Mouse (Mus musculus) forebrain, embryonic 12.5 days (tissue): ENCODE measurements around the gene Pigx. TPM values are rescaled to one million over a fixed set of nuclear protein-coding genes. Genes with fewer than 3 reads are reported as not detected.
A peak's percentile ranks its signal among the peaks of the same experiment; 100 is the strongest.

ENCODE experiments used
- ATAC-seq: fragments of 200-750 bp; cut with Nextera tagmentation; 2 replicates; pipeline ENCODE4 v1.8.0; 2017; ENCODE audit warnings: moderate TSS enrichment; ENCODE audit not compliant: low FRiP score
- H3K27ac ChIP-seq: fragments of 300-500 bp; sonication (generic); 2 replicates; pipeline ENCODE4 v1.5.1; 2016; ENCODE audit warnings: mild to moderate bottlenecking
- H3K27me3 ChIP-seq: fragments of 300-500 bp; sonication (generic); 2 replicates; pipeline ENCODE4 v1.6.1; 2016; ENCODE audit warnings: mild to moderate bottlenecking
- H3K36me3 ChIP-seq: fragments of 300-500 bp; sonication (generic); replicated peaks from 2 replicates; pipeline ENCODE4 v1.6.1; 2016; ENCODE audit warnings: mild to moderate bottlenecking
- H3K4me1 ChIP-seq: fragments of 300-500 bp; sonication (generic); 2 replicates; pipeline ENCODE4 v1.6.1; 2016
- H3K4me2 ChIP-seq: fragments of 300-500 bp; sonication (generic); 2 replicates; pipeline ENCODE4 v1.6.1; 2016; ENCODE audit warnings: mild to moderate bottlenecking, moderate library complexity
- H3K4me3 ChIP-seq: fragments of 300-500 bp; sonication (generic); replicated peaks from 2 replicates; pipeline ENCODE4 v1.5.1; 2016; ENCODE audit warnings: mild to moderate bottlenecking
- H3K9ac ChIP-seq: fragments of 300-500 bp; sonication (generic); 2 replicates; pipeline ENCODE4 v1.6.1; 2016; ENCODE audit warnings: mild to moderate bottlenecking
- H3K9me3 ChIP-seq: fragments of 300-500 bp; sonication (generic); 2 replicates; pipeline ENCODE4 v1.6.1; 2016
- WGBS: fragments of 180-500 bp; shearing (Covaris S2); methylation state at CpG from one replicate; pipeline ENCODE4 v1.1.7; 2016; 5-methylcytosine and 5-hydroxymethylcytosine counted together
- polyA plus RNA-seq: library from polyadenylated mRNA; unstranded; fragments of >200 nt; fragmentation: Nextera tagmentation; extraction: Ambion mirVana; gene quantifications from 2 replicates; pipeline ENCODE4 v1.2.1, GENCODE M21; 2016

Pigx gene
- 127 and 133 TPM in 2 replicates for polyA plus RNA-seq

DNA sequence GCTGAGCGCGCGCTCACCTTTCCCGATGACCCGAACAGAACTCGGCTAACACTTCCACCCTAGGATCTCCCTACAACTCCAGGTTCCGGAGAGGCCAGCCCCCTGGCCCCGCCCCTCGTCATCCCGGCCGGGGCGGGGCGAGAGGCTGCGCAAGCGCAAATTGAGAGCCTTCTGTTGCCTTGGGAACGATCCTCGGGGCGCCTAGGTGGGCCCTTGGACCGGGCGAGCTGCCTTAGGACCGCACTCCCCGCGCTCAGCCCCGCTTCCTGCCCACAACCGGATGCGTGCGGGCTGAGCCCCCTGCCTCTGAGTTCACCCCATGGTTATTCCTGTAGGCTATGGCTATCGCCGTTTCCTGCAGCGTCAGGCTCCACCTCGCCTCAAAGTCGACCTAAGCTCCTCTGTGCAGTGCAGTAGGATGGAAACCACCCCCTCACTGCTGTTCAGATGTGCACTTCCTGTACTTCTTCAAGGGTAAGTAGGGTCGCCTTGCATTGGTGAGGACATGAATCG lies at the start of gene Pigx, which contains the start of gene Cep19:
Pigx (minus strand) TSS at position 103 of the 513 bp plus-strand sequence.
Cep19 (plus strand) TSS at position 163 of the 513 bp plus-strand sequence.
- under 1% methylated on average over 34 of the region's 34 CpGs for WGBS
- no peaks in the 10 kb centered on the region for H3K27me3 ChIP-seq
- H3K36me3 ChIP-seq: peaks cover 35% of the 10 kb centered on the region
- H3K9me3 ChIP-seq: no peaks in the 10 kb centered on the region
- peak within 1 kb of the TSS; percentile 80 for H3K4me2 ChIP-seq
- H3K4me1 ChIP-seq: peaks cover 15% of the 10 kb centered on the region
- peak within 1 kb of the TSS; percentile 83 for H3K27ac ChIP-seq
- peak within 1 kb of the TSS; percentile 89 for H3K9ac ChIP-seq
- H3K4me3 ChIP-seq: peak within 1 kb of the TSS; percentile 95
- peak; percentile 98 for ATAC-seq

DNA sequence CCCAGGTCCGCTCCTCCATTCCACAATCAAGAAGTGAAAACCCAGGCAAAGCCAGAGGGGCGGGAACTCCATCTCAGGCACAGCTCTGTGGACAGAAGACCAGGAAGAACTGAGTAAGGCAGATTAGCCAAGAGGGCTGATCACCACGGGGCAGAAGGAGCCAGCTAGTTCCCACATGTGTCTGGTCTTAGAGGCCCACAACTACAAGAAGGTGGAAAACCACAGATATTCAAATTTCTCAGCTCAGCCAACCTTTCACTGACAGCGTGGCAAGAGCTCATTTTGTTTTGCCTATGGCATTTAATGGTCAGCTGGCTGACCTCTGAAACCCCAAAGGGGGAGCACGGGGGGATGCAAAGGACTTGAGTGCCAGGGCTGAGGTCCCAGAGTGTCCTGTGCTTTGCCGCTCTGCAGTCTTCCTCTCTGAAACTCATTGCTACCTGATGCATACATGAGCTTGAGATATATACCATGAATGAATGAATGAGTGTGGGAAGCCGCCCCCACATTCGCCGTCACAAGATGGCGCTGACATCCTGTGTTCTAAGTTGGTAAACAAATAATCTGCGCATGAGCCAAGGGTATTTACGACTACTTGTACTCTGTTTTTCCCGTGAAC lies 48.2 kb upstream of the Pigx start:
- H3K4me2 ChIP-seq: 0 out of 2 replicates have a peak overlapping the region, but pooled peaks have one; percentile 25
- H3K4me3 ChIP-seq: no peak overlapping the region; the same call in 1 of the 2 replicates
- 0 out of 2 replicates have a peak, but pooled peaks have one; percentile 39 for ATAC-seq
- 0 out of 2 replicates have a peak, but pooled peaks cover 4% of the 10 kb centered on the region for H3K9me3 ChIP-seq
- WGBS: 62% methylated on average over 12 of the region's 13 CpGs
- peaks cover 3% of the 10 kb centered on the region; the same call in 1 of the 2 replicates for H3K36me3 ChIP-seq
- H3K4me1 ChIP-seq: no peaks in the 10 kb centered on the region
- no peak overlapping the region for H3K27ac ChIP-seq
- H3K27me3 ChIP-seq: no peaks in the 10 kb centered on the region
- no peak overlapping the region for H3K9ac ChIP-seq

DNA sequence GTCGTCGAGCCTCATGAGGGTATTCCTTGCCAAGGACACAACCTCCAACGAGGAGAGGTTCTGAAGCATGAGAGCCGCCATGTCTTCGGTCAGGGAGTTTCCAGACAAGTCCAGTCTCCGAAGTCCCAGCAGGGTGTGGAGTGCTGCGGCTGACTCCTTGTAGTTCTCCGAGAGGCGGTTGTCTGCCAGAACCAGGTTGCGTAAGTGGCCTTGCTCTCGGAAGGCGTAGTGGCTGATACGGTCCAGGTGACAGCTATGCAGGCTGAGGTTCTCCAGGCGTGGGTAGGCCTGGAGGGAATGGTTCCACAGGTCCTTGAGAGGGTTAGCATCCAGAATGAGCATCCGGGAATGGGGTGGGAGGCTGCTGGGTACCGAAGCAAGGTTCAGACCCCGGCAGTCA lies 45.1 kb upstream of the Pigx start:
- ATAC-seq: no peak
- H3K36me3 ChIP-seq: peaks cover 3% of the 10 kb centered on the region; the same call in 1 of the 2 replicates
- 93% methylated on average over 17 of the region's 17 CpGs for WGBS
- H3K27me3 ChIP-seq: no peaks in the 10 kb centered on the region
- H3K27ac ChIP-seq: no peak overlapping the region
- H3K4me1 ChIP-seq: no peaks in the 10 kb centered on the region
- no peak overlapping the region for H3K4me2 ChIP-seq
- no peak overlapping the region for H3K9ac ChIP-seq
- 0 out of 2 replicates have a peak, but pooled peaks cover 4% of the 10 kb centered on the region for H3K9me3 ChIP-seq
- H3K4me3 ChIP-seq: no peak overlapping the region

- H3K9ac ChIP-seq: no peak overlapping the region
- no peak overlapping the region for H3K4me2 ChIP-seq
- no peaks in the 10 kb centered on the region for H3K27me3 ChIP-seq
- H3K4me3 ChIP-seq: no peak overlapping the region
- H3K27ac ChIP-seq: no peak overlapping the region
- peaks cover 3% of the 10 kb centered on the region; the same call in 1 of the 2 replicates for H3K36me3 ChIP-seq
- ATAC-seq: no peak
- 0 out of 2 replicates have a peak, but pooled peaks cover 4% of the 10 kb centered on the region for H3K9me3 ChIP-seq
- no peaks in the 10 kb centered on the region for H3K4me1 ChIP-seq
- 94% methylated on average over 15 of the region's 15 CpGs for WGBS
Measured at GRCm38 (mm10) chr16:32143766-32144165, 44.2 kb upstream of the Pigx start.

DNA sequence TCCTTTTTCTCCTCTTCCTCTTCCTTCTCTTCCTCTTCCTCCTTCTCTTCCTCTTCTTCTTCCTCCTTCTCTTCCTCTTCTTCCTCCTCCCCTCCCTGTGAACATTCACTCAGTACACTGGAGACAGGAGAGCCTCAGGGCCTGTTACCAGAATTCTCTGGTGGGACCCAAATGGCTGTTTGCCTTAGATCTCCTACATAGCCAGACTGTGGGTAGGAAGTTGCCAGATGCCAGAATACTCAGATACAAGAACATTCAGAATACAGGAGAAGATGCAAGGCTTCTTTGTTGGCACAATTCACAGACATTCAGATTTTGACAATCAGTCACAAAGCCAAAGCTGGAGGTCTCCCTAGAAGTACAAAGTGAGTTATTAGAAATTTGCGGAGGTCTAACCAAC lies 39.4 kb upstream of the Pigx start:
- Histone ChIP-seq H3K9ac (no peak overlapping the region), H3K4me2 (no peak overlapping the region), H3K27me3 (no peaks in the 10 kb centered on the region), H3K4me1 (no peaks in the 10 kb centered on the region), H3K4me3 (no peak overlapping the region), H3K27ac (no peak overlapping the region), H3K36me3 (peaks cover 3% of the 10 kb centered on the region; the same call in 1 of the 2 replicates), H3K9me3 (0 out of 2 replicates have a peak, but pooled peaks cover 4% of the 10 kb centered on the region)
- no peak for ATAC-seq
- 97% methylated on average over 1 of the region's 1 CpGs for WGBS

DNA sequence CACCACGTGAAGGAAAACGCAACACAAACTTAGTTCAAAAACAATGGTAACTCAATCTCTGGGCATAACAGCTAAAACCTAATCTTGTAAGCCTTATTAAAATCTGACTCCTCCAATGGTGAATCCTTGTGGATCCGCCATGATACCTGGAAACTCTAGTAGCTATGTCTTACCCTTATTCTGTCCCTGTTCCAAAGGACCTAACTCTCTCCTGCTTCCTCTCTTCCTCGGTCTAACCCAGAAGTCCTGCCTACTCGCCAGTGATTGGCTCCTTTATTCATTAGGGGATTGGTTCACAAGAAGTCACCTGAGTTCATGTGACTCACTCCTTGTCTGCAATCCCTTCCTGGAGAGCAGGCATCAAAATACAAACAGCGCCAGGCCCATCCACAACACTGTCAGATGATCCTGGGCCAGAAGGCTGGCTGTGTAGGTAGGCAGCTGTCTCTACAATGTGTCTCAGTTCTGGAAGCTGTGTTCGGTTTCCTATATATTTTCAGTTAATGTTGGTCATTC lies 36.4 kb upstream of the Pigx start:
- H3K9me3 ChIP-seq: no peaks in the 10 kb centered on the region
- ATAC-seq: no peak
- no peak overlapping the region for H3K27ac ChIP-seq
- WGBS: 79% methylated on average over 7 of the region's 7 CpGs
- no peak overlapping the region for H3K4me3 ChIP-seq
- H3K36me3 ChIP-seq: no peaks in the 10 kb centered on the region
- no peak overlapping the region for H3K4me2 ChIP-seq
- H3K27me3 ChIP-seq: no peaks in the 10 kb centered on the region
- H3K9ac ChIP-seq: no peak overlapping the region
- H3K4me1 ChIP-seq: no peaks in the 10 kb centered on the region

DNA sequence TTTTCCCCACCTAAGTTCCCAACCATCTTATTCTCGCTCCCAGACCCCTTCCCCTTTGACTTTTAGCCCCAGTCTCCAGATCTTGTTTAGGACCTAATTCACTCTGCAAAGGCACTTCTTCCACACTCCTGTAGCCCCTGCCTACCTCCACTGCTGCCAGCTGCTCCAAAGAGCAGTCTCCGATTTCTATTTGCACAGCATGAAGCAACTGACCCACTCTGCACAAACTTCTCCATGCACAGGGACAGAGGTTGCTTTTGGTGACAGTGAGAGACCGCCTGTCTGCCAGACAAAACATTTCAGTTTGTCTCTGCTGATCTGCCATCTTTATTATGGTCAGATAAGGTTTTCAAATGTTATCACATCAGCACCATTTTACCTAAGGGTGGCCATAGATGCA lies 33.6 kb upstream of the Pigx start:
- Histone ChIP-seq H3K4me3 (no peak overlapping the region), H3K27ac (no peak overlapping the region), H3K4me2 (no peak overlapping the region), H3K27me3 (no peaks in the 10 kb centered on the region), H3K4me1 (no peaks in the 10 kb centered on the region), H3K36me3 (no peaks in the 10 kb centered on the region), H3K9ac (no peak overlapping the region), H3K9me3 (no peaks in the 10 kb centered on the region)
- no peak for ATAC-seq
- WGBS: 84% methylated on average over 3 of the region's 3 CpGs

DNA sequence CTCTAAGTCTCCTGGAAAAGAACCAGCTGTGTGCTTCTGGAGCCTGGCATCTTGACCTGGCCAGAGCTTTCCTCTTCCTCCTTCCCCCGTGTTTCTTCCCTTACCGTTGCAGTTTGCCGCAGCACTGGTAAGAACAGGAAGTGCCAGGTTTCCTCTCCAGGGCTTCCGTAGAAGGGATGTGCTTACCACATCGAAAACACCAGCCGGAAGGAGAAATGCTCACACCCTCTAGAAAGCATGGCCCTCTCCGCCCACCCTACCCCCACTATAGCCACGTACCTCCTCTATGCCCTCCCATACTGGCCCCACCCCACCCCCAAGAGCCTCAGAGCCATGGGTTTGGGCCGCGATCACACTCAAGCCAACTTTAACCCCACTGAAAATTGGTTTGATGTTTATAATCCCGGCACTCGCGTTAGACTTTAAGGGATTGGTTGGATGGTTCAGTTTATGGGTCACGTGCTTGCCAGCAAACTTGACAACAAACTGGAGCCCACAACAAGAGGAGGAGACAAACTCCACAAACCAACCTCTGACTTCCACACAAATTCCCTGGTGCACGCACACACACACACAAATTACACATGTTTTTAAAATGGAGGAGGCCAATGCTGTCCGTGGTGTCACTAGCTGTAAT lies 30.8 kb upstream of the Pigx start:
- no peak overlapping the region for H3K27ac ChIP-seq
- ATAC-seq: no peak
- no peaks in the 10 kb centered on the region for H3K36me3 ChIP-seq
- no peaks in the 10 kb centered on the region for H3K4me1 ChIP-seq
- no peak overlapping the region for H3K9ac ChIP-seq
- H3K4me2 ChIP-seq: no peak overlapping the region
- 81% methylated on average over 16 of the region's 16 CpGs for WGBS
- no peak overlapping the region for H3K4me3 ChIP-seq
- no peaks in the 10 kb centered on the region for H3K27me3 ChIP-seq
- H3K9me3 ChIP-seq: no peaks in the 10 kb centered on the region

GRCm38 (mm10) chr16:32129449-32130189 lies 30.1 kb upstream of the Pigx start:
- no peak for ATAC-seq
- H3K27me3 ChIP-seq: no peaks in the 10 kb centered on the region
- no peak overlapping the region for H3K4me3 ChIP-seq
- H3K9me3 ChIP-seq: no peaks in the 10 kb centered on the region
- no peak overlapping the region for H3K9ac ChIP-seq
- H3K27ac ChIP-seq: no peak overlapping the region
- H3K4me1 ChIP-seq: no peaks in the 10 kb centered on the region
- 81% methylated on average over 20 of the region's 20 CpGs for WGBS
- H3K36me3 ChIP-seq: no peaks in the 10 kb centered on the region
- H3K4me2 ChIP-seq: no peak overlapping the region

GRCm38 (mm10) chr16:32127046-32127445 lies 27.5 kb upstream of the Pigx start:
- Histone ChIP-seq H3K9ac (no peak overlapping the region), H3K27ac (no peak overlapping the region), H3K4me2 (no peak overlapping the region), H3K4me3 (no peak overlapping the region), H3K4me1 (no peaks in the 10 kb centered on the region), H3K27me3 (no peaks in the 10 kb centered on the region), H3K36me3 (no peaks in the 10 kb centered on the region), H3K9me3 (no peaks in the 10 kb centered on the region)
- 91% methylated on average over 4 of the region's 4 CpGs for WGBS
- no peak for ATAC-seq

DNA sequence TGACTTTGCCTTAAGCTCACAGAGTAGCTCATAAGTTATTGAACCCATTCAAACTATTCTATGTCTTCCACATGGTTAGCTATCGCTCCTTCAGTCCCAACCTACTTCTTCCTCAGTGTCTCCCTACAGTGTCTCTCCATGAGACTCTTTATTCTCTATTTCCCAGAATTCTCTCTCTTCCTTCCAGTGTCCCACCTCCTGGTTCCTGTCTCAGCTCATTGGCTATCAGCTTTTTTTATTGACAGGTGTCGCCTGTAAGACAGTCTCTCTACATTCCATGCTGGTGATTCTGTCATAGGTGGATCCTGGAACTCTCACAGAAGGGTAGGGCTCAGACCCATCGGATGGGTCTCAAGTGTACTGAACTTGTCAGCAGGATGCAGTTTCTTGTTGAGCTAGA lies 25.8 kb upstream of the Pigx start:
- H3K27ac ChIP-seq: no peak overlapping the region
- no peaks in the 10 kb centered on the region for H3K27me3 ChIP-seq
- H3K4me1 ChIP-seq: no peaks in the 10 kb centered on the region
- H3K4me2 ChIP-seq: no peak overlapping the region
- 92% methylated on average over 3 of the region's 3 CpGs for WGBS
- no peak for ATAC-seq
- no peak overlapping the region for H3K4me3 ChIP-seq
- no peak overlapping the region for H3K9ac ChIP-seq
- no peaks in the 10 kb centered on the region for H3K36me3 ChIP-seq
- no peaks in the 10 kb centered on the region for H3K9me3 ChIP-seq
